Mouse (Mus musculus) retina, embryonic 14.5 days (tissue): ENCODE results near the gene AC161166.1.

ENCODE experiments used
- DNase-seq: peaks from one replicate; pipeline ENCODE4 v3.0.0-alpha.2; 2015; ENCODE audit warnings: low spot score

The AC161166.1 gene

GRCm38 (mm10) chr7:24461376-24462051, 50.7 kb downstream of the AC161166.1 start:
- DNase-seq: no peak
